Mouse (Mus musculus): Measurements from ENCODE around the gene Prss41.

Prss41 gene

GRCm38 (mm10) chr17:23825591-23825990 lies 18.4 kb downstream of the Prss41 start:
- DNase-seq (ENCODE audit: low read depth): peak; percentile 21

DNA sequence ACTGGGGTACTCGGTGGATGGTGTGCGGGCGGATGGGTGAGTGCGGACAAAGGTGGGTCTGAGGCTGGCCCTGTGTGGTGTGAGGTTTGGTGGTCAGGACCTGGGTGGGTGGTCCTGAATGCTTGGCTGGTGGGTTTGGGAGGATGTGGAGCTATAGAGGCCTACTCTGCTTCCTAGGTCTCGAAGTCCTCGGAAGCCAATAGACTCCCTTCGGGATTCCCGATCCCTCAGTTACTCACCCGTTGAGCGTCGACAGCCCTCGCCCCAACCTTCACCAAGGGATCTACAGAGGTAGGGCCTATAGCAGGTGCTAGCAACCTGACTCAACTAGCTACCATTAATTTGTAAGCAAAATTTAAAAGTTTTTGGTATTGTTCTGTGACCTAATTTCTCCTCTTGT lies 20.4 kb downstream of the Prss41 start:
- DNase-seq (ENCODE audit: low read depth): peak; percentile 18

- no peak for DNase-seq (ENCODE audit: low read depth)
Measured at GRCm38 (mm10) chr17:23823018-23823417, 21.0 kb downstream of the Prss41 start.

GRCm38 (mm10) chr17:23822094-23822493 lies 21.9 kb downstream of the Prss41 start:
- DNase-seq (ENCODE audit: low read depth): peak; percentile 22

DNA sequence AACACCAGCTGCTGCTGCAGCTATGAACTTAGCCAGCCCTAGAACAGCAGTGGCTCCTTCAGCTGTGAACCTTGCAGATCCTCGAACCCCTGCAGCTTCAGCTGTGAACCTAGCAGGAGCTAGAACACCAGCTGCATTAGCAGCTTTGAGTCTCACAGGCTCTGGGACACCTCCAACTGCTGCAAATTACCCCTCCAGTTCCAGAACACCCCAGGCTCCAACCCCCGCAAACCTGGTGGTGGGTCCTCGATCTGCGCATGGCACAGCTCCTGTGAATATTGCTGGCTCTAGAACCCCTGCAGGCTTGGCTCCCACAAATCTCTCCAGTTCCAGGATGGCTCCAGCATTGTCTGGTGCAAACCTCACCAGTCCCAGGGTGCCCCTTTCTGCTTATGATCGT lies 23.2 kb downstream of the Prss41 start:
- DNase-seq (ENCODE audit: low read depth): no peak

GRCm38 (mm10) chr17:23819235-23819634 lies 24.7 kb downstream of the Prss41 start:
- no peak for DNase-seq (ENCODE audit: low read depth)

GRCm38 (mm10) chr17:23818579-23818978 lies 25.4 kb downstream of the Prss41 start:
- DNase-seq (ENCODE audit: low read depth): peak; percentile 24

DNA sequence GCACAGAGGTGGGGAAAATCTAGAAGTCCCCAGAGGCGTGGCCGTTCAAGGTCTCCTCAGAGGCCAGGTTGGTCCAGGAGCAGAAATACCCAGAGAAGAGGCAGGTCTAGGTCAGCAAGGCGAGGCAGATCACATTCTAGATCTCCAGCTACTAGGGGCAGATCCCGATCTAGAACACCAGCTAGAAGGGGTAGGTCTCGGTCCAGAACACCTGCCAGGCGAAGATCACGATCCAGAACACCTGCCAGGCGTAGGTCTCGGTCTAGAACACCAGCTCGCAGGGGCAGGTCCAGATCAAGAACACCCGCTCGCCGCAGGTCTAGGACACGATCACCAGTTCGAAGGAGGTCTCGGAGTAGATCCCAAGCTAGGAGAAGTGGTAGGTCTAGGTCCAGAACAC lies 28.3 kb downstream of the Prss41 start:
- DNase-seq (ENCODE audit: low read depth): no peak

- DNase-seq (ENCODE audit: low read depth): no peak
Measured at GRCm38 (mm10) chr17:23807918-23808317, 36.1 kb downstream of the Prss41 start.

DNA sequence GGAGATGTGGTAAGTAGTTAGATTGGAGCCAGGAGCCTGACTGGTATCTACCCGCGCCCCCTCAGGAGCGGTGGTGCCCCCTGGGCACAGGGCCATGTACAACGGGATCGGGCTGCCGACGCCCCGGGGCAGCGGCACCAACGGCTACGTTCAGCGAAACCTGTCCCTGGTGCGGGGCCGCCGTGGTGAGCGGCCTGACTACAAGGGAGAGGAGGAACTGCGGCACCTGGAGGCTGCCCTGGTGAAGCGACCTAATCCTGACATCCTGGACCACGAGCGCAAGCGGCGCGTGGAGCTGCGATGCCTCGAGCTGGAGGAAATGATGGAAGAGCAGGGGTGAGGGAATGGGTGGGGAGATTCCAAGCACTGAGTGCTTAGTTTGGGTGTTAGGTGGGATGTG lies 37.1 kb downstream of the Prss41 start:
- peak; percentile 62 for DNase-seq (ENCODE audit: low read depth)

GRCm38 (mm10) chr17:23804426-23805085 lies 39.4 kb downstream of the Prss41 start:
- DNase-seq (ENCODE audit: low read depth): peak; percentile 83

- peak; percentile 92 for DNase-seq (ENCODE audit: low read depth)
Measured at GRCm38 (mm10) chr17:23803366-23804041, 40.5 kb downstream of the Prss41 start.

DNA sequence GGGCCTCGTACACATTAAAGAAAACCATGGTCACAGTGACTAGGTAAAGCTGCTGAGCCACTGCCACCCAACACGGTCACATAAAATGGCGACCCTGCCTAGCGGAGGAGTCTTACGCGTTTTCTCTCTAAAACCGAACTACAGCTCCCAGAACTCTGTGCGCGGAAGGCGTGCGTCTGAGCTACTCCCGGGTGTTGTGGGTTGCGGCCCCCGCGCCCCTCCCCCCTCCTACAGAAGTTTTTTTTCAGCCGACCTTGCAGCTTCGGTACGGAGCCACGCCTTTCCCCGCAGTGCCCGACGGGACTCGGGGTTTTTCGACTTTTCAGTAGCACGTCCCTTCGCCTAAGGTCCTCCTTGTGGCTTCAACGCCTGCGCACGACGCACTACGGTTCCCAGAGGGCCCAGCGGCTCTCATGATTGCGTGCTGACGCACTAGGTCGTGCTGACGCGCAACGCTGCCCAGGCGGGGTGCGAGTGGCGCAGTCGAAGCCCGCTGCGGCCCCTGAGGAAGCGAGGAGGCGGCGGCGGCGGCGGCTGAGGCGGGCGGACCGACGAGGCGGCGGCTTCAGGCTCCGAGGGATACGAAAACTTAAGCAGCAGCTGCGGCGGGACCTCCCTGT lies 41.1 kb downstream of the Prss41 start:
- peak; percentile 99 for DNase-seq (ENCODE audit: low read depth)

DNA sequence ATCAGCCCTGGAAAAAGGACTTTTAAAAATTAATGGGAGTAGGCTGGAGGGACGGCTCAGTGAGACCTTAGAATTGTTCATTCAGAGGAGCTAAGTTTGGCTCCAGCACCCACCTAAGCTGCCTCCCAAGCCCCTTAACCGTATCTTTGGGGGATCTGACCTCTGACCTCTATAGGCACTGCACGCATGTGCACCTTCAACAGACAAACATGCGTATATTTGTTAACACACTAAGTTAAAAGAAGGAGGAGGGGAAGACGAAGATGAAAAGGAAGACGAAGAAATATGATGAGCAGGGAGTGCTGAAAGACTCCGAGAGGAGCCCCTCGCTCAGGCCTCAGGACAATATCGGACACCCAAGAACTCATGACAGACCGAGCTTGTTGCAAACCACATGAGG lies 42.3 kb downstream of the Prss41 start:
- DNase-seq (ENCODE audit: low read depth): no peak

GRCm38 (mm10) chr17:23797316-23797715 lies 46.7 kb downstream of the Prss41 start:
- peak; percentile 71 for DNase-seq (ENCODE audit: low read depth)

DNA sequence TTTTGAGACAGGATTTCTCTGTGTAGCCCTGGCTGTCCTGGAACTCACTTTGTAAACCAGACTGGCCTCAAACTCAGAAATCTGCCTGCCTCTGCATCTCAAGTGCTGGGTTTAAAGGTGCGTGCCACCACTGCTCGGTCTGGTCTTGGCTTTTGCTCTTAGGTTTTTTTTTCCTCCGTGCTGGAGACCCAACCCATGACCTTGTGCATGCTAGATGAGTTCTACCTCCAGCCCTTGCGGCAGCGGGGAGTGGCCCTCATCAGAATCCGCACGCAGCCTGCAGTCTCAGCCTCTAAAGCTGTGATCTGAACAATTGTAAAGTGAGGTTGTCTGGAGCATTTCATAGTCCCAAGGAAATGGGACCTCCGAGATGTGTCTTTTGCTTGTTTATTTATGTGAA lies 48.6 kb downstream of the Prss41 start:
- no peak for DNase-seq (ENCODE audit: low read depth)

GRCm38 (mm10) chr17:23791079-23791357 lies 53.0 kb downstream of the Prss41 start:
- peak; percentile 57 for DNase-seq (ENCODE audit: low read depth)

DNA sequence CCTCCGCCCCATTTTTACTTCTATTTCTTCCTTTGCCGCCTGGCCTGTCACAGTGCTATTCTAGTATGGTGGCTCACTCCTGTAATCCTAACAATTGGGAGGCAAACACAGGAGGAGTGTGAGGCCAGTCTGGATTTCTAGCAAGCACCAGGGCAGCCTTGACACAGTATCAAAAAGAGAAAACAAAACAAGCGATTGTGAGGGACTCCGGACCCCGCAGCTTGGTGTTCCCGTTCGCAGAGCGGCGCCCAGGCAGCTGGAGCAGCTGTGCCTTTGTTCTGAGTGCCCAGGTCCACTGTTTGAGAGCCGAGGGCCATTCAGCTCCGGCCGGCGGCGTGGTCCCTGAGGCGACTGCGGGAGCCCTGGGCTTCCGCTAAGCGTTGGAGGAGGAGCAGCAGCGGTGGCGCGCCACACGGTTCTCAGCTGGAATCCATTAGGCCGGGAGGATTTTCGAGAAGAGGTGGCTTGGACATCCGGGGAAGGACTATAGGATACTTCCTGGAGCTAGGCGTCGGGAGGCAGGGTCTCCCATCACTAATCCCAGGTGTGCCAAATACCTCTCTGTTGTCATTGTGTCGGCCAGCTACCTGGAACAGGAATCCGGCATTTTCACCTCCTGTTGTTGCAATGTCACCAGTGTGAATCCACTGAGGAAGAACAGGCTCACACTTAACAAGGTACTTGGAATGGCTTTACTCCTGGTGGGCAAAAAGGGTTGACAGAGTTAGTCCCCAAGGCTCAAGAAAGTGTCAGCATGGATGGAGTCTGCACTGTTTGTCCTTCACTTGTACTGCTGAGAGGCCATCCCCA lies 53.5 kb downstream of the Prss41 start, which contains the start of gene Srrm2:
TSS of gene Srrm2 (plus strand) at position 264 of the 810 bp plus-strand sequence.
- peak; percentile 69 for DNase-seq (ENCODE audit: low read depth)

DNA sequence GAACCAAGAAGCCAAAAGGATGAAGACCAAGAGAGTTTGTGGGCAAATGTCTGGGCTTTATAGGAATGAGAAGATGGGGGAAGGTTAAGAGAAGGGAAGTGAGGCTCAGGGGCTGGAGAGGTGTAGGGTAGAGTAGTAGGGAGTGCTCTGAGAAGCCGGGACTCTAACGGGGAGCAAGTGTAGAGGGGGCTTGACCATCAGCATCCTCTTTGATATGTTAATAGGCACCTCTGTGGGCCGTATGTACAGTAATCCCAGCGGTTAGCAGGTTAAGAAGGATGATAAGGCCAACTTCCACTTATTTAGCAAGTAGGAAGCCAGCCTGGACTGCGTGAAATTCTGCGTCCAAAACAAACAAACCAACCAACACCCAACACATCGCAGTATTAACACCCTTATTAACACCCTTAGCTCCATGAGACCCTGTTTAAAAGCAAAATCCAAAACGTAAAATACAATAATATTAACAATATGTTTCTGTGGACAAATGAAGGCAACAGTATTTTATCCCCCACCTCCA lies 54.2 kb downstream of the Prss41 start:
- DNase-seq (ENCODE audit: low read depth): no peak

GRCm38 (mm10) chr17:23788973-23789372 lies 55.0 kb downstream of the Prss41 start:
- DNase-seq (ENCODE audit: low read depth): no peak

Data from induced T-regulatory cell, adult 2 months (primary cell).